Mouse (Mus musculus): Measurements from ENCODE around the gene Arf1.
"Not testable (repeated sequence)": the region's sequence is repeated elsewhere in the genome, so short reads cannot be mapped to it uniquely, and the experiment has no call there.

Gene Arf1

DNA sequence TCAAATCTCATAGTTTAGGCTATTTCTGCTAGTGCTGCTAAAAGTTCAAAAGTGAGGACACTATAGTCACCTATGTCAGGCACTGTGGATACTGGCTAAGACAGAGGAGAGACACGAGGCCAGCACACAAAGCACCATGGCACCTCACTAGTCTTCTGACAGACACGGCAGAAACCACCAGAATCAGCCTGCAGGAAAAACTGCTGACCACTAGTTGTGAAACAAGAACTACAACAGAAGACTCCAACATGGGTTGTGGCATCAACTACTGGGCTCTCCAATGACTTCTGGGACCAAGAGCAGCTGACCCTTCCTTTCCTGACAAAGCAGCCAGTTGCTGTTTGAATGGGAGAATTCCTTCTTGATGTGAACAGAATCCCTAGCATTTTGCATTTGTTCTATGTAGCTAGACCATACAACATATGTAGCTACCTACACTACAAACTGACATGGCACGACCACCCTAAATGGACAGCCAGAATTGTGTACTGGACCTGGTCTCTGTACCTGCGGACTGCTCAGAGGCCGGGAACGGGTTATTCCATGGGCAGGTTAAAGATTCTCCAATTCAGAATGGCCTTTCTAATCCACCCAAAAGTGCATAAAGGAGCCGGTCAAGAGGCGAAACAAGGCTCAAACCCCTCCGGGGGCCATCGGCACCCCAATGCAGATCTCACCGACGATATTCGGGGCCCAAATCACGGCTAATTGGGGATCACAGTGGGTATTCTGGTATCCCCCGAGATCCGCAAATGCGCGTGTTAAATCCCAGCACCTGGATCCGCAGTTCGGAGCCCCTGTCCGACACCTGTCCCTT lies 1.1 kb downstream of the Arf1 start:
- no peak for DNase-seq (ENCODE audit: low spot score in 2 of 2)

DNA sequence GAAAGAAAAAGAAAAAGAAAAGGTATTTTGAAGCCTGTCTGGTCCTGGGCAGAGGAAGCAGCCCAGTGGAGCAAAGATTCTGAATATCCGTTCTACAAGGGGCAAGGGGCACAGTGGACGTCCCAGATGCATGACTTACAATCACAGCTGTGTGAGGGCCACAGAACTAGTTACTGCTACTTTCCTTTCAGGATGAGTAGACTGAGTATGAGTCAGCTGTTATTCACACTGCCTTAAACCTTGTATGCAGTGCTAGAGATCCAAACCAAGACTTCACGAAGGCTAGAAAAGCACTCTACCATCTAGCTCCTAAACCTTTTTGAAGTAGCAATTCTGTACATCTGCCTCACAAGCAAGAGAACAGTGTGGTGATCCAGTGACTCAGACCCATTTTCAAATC lies 1.8 kb downstream of the Arf1 start:
- no peak for DNase-seq (ENCODE audit: low spot score in 2 of 2)

DNA sequence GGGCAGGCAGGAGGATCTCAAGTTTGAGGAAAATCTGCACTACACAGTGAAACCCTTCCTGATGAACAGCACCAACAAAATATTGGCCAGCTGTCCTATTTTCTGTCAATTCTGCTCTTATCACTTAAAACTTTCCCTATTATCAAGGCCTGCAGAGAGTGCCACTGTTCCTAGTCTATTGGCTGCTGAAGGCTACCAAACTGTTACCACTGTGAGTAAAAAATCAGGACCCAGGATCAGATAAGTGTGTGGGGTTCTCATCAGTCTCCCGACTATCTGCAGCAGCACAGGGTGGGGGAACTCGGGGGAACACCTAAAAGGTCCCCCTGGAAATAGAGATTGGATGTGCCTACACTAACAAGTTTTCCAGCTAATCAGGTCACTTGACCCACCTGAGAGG lies 2.9 kb downstream of the Arf1 start:
- DNase-seq (ENCODE audit: low spot score in 2 of 2): no peak

DNA sequence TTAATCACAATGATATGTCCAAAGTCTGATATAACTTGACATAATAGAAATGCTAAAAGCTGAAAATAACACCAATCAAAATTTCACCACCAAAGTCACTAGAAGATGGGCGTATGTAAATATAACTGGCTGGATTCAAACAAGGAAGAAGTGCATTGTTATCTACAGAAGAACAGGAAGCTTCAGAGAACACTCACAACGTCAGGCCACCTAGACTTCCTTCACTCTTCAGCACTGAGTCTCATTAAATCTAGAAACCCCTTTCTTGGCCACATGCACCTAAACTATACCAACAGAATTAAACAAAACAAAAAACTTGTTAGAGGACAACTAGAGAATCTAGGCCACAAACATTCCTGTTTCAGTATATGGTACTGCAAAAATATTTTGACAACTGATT lies 3.6 kb downstream of the Arf1 start:
- no peak for DNase-seq (ENCODE audit: low spot score in 2 of 2)

DNA sequence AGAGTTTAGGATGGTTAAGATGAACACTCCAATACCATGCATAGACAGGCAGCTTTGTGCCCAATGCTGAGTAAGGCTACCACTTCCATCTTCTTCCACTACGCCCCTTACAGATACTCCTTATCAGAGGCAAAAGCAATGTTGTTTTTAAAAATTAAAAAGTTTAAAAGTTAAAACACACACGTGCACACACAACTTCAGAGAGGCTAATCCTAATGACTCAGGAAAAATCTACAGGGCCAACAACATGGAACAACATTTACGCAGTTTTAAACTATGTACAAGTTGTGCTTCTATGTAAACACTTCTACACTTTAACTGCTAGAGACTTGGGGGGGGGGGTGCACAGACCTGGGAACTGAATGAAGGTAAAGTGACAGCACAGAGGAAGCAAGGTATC lies 4.0 kb downstream of the Arf1 start:
- no peak for DNase-seq (ENCODE audit: low spot score in 2 of 2)

DNA sequence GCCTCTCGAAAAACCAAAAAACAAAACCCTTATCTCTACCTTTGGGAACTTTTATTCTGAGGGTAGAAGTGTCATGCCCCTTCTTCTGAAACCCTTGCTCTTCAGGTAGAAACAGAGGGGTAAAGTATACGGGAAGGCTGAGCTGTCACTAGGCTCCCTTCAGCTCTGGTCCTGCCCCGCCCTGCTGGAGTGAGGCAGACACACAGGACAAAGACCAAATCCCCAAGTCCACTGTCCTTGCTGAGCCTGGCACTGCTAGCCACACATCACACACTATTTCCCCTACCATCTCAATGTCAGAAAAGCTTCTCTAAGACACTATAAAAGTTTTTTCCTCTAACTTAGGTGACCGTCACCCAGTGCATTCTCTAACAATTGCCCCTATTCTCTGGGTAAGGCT lies 5.8 kb downstream of the Arf1 start:
- no peak for DNase-seq (ENCODE audit: low spot score in 2 of 2)

DNA sequence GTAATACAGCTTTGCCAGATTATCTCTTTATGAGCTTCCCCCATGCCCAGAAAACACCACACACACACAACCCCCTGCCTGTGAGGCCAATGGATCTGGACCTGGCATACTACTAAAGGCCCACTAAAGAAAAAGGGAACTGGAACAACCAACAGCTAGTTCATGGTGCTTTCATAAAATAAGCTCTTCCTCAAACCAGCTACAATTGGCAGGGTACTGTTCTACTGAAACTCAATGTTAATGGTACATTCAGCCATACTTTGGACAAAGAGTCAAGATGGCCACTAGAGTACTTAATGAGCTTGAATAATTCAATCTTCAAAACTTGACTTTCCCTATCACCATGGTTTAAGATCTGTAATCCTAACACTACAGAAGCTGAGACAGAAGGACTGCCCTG lies 6.5 kb downstream of the Arf1 start:
- no peak for DNase-seq (ENCODE audit: low spot score in 2 of 2)

DNA sequence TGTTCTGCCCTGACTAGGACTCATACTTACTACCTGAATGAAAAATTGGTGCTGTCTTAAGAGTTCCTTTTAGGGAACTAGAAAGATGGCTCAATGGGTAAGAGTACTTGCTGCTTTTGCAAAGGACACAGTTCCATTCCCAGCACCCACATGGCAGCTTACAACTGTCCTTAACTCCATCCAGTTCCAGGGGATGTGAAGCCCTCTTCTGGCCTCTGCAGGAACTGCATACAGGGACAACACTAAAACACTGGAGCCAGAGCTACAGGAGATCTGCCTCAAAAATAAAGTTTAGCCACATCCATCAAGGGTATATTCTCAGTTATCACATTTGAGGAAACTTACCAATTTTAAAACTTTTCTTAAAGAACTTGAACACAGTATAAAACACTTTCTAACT lies 9.0 kb downstream of the Arf1 start:
- DNase-seq (ENCODE audit: low spot score in 2 of 2): no peak

DNA sequence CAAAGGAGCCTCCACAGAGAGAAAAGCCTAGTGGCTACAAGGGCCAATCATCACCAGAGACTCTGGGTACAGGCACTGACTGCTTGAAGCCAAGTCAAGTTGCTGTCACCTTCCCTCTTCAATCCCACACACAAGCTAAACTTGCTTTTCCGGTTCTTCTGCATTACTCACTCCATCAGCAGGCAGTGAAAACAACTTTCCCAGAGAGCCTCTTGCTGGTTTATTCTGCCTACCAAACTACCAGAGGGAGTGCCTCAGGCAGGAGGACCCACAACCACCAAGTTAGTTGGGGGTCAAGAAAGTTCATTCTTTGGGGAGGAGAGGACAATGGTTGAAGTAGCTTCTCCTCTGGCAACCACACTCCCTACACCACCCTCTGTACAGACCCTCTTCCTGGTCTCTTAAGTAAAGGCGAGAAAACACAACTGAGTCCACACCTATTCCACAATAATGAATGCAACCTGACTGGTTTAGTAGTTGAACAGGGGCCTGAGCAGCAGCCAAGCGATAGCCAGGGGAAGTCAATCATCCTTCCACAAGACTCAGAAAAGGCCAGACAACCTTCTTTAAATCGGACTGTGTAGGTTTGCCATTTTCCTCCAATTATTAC lies 9.6 kb downstream of the Arf1 start:
- DNase-seq (ENCODE audit: low spot score in 2 of 2): no peak

DNA sequence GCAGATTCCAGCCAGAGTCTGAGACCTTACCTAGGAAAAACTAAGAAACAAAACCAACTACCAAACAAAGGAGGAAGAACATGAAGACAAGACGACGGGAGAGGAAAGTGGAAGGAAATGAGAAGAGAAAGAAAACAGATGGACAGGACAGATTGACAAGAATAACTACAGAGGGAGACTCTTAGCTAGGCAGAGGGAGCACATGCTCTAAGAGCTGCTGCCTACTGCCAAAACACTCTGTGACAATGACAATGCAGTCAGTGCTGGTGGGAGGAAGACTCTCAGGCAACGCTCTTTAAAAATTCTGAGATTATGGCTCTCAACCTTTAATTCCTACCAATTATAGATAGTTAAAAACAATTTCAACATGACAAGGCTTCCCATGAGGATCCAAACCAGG lies 11.1 kb downstream of the Arf1 start:
- no peak for DNase-seq (ENCODE audit: low spot score in 2 of 2)

DNA sequence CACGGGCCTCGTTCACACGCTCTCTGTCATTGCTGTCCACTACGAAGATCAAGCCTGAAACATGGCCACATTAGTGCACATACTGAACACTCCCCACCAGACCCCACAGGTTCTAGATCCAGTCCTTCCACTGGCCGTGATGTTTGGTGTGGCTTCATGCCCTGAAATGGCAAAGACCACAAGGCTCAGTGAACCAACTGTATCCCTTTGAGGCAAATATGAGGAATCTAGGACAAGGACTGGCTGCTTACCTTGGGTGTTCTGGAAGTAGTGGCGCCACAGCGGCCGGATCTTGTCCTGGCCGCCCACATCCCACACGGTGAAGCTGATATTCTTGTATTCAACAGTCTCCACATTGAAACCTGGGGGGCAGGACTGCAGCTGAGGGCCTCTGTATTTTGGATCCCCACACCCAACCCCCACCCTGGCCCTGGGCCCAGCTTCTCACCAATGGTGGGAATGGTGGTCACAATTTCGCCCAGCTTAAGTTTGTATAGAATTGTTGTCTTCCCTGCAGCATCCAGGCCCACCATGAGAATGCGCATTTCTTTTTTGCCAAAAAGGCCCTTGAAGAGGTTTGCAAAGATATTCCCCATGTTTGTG lies 15.1 kb downstream of the Arf1 start:
- no peak for DNase-seq (ENCODE audit: low spot score in 2 of 2)

DNA sequence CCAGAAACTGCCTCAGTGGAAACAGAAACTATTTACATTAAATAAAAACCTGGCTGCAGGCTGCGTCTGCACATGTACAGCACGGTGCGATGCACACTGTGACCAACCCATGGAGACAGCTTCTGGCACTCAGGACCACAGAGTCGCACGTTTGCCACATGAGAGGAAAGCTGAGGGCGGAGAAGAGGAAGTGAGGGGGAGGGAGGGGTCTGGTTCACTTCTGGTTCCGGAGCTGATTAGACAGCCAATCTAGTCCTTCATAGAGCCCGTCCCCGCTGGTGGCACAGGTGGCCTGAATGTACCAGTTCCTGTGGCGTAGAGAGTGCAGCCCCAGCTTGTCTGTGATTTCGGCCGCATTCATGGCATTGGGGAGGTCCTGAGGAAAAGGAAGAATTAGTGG lies 15.8 kb downstream of the Arf1 start:
- not testable (repeated sequence) for DNase-seq (ENCODE audit: low spot score in 2 of 2)

DNA sequence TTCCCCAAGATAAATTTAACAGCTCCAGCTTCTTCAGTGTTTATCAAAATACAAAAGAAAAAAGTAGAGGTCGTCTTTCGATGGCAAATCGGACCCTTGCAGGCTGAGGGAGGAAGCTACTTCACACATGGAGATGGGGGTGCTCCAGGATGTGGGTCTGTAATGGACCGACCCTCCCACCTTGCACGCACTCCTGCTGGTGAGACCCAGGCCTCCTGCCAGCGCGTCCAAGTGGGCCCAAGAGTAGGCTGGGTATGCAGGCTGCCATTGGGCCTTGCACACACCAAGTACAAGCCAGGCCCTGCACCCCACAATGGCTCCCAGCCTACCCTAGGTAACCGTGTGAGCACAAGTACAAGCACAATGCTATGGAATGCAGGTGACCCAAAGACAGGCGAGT lies 16.5 kb downstream of the Arf1 start:
- not testable (repeated sequence) for DNase-seq (ENCODE audit: low spot score in 2 of 2)

DNA sequence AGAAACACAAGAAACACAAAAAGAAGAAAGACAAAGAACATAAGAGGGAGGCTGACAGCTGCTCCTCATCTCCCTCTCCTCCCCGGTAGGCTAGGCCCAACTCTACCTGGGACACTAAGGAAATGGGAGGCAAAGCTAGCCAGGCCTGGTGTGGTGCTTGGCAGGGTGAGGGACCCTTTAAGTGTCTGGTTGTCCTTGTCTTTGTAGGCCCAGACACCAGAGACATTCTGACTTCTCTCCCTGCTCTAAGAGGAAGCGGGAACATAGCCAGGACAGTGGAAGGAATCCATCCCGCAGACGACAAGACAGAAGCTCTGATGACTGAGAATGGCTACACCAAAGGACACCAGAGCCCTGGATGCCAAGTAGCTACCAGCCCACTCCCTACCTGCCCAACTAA lies 18.1 kb downstream of the Arf1 start:
- DNase-seq (ENCODE audit: low spot score in 2 of 2): no peak

DNA sequence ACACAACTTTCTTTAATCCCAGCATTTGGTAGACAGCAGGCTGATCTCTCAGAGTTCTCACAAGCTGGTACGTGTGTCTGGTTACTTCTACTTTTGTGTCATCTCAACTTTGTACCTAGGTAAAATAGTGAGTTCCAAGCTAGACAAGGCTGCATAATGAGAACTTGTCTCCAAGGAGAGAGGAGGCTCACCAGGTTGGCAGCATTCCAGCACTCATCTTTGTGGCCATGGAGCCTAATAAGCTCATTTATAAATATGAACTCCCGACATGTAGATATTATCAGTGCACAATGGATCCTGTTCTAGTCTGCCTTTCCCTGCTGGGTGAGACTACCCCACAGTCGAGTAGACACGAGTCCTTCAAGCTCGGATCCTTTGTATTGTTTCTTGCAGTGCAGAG lies 18.5 kb downstream of the Arf1 start:
- no peak for DNase-seq (ENCODE audit: low spot score in 2 of 2)

DNA sequence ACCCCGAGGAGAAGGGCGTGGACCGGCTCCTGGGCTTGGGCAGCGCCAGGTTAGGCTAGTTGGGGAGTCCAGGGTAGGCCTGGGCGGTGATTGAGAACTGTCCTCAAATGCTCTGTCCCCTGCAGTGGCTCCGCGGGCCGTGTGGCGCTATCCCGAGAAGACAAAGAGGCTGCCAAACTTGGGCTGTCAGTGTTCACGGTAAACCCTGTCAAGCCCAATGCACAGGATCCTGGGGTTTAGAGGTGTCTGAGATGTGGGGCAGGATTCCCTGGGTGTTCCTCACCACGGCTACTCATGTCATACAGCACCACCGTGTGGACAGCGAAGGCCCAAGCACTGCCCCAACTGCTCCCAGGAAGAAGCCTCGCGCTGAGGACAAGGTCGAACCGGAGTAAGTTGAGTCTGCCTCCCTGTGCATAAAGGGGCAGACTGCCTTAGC lies 19.0 kb downstream of the Arf1 start:
- DNase-seq (ENCODE audit: low spot score in 2 of 2): no peak

DNA sequence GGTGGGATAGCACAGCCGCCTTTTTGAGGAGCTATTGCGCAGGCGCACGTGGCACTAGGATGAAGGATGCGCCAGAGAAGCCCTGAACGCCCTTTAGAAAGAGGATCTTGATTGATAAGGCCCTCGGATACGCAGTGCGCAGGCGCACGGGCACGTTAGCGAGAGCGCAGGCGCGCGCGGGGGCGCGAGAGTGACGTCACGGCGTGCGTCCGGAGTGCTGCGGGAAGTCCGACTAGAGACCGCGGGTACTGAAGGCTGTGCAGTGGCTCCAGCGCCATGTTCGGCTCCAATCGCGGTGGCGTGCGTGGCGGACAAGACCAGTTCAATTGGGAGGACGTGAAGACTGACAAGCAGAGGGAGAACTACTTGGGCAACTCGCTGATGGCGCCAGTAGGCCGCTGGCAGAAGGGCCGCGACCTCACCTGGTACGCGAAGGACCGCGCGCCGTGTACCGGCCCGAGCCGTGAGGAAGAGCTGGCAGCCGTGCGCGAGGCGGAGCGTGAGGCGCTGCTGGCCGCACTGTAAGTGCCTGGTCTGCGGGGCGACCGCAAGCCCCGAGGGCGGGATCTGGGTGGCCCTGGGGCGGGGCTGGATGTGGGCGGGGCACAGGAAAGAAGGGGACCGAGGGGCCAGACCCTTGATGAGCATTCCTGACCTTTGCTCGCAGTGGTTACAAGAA lies 19.8 kb downstream of the Arf1 start, which contains the start of gene 2310033P09Rik:
Gene 2310033P09Rik, plus strand, starts transcription at position 169 of the 679 bp plus-strand sequence.
- peak; percentile 87 to 94 for DNase-seq (ENCODE audit: low spot score in 2 of 2)

DNA sequence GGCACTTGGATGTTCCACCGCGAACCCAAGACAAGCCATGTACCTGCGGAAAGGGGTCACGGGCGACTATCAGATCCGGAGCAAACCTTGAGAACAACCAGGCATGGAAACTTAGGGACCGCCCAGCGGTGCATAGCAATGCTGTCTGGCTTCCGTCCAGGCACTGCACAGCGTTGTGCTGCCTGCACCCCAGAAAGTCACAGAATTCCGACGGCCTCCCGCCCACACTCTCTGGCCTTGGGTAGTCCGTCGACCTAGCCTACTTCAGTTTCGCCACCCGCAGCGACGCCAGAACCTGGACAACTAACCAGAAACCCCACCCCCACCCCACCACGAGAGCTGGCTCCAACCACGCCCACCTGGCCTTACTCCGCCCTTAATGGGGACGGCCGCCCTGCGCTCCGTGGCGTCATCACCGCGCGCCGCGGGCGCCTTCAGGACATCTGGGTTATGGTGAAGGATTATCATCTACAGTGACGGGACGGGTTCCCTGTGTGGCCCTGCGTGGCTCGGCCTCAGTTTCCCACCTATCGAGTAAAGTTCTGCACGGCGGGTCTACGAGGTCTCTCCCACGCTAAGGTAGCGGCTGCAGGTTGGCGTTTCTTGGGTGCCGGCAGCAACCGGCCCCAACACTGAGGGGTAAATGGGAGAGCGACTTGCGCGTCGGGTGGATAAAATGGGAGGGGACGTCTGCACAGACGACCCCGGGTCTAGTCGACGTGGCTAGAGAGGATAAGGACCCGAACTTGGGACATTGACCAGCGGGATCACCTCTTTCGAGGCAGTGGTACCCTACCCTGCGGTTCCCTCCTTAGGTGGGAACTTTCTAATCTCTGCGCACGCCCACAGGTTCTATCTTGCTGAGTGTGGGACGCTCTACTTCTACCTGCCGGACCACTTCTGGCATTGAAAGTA lies 25.7 kb downstream of the Arf1 start, which contains the start of gene Mrpl55:
Gene Mrpl55, plus strand, starts transcription at position 406 of the 915 bp plus-strand sequence.
- peak; percentile 84 to 90 for DNase-seq (ENCODE audit: low spot score in 2 of 2)

DNA sequence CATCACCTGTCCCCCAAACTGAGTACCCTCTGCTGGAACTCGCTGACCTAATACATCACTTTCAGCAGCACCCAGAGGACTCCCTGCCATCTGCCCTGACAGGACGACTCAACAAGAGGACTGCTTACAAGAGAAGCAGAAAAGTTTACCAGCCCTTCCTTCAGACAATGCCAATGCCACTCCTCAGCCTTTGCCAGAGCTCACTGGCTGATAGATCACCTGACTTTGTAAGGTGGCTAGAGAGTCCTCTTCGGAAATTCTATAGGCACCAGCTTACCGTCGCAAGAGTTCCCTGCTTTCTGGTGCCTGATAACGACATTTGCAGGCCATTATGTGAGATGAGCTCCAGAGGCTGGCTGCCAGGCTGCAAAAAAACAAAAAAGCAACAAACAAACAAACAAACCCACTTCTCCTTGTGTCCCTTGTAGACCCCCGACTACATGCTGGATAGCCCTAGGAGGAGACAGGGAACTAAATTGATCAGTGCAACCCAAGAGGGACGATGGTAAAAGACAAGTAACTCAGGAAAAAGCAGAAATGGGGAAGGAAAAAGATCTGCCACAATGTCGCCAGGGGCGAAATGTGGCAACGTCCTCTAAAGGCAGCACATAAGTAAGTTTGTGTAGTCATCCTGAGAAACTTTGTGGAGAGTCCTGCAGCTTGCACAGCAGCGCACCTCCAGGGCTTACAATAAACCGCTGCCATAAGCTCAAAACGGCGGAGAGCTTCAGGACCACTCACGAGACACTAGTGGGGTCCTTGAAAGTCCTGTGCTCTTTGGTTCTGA lies 26.7 kb downstream of the Arf1 start:
- no peak for DNase-seq (ENCODE audit: low spot score in 2 of 2)

DNA sequence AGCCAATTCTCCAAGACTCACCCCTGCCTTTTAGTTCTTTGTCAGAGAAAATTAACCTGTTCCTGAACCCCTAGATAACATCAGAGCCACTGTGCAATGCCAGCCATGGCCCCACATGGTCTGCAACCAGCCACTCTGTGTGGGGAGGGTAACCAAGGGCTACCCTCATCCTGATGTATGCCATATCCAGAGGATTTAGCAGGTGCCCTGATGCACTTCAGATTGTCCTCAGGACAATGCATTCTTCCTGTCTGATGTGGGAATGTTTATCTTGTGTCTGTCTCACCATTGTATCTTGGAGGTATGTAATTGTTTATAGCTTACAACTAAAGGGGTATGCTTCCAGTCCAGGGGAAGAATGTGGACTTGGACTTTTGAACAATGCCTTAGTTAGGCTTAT lies 31.8 kb downstream of the Arf1 start:
- DNase-seq (ENCODE audit: low spot score in 2 of 2): no peak

DNA sequence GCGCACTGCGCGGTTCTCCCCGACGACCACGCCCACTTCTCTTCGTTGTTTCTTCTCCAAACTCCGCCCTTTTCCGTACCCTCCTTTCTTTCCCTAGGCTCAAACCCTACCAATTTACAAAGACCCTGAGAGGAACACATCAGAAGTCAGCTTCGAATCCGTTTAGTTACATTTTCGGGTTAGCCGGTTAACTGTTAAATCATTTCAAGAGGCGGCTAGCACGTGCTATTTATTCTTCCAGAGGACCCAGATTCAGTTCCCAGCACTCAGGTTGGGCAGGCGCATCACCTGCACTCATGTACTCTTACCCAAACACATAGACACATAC lies 36.0 kb downstream of the Arf1 start, which contains the start of gene Guk1:
Gene Guk1, minus strand, starts transcription at position 154 of the 328 bp plus-strand sequence.
- DNase-seq (ENCODE audit: low spot score in 2 of 2): no peak

Data from frontal cortex, postnatal 25 days (tissue).